Mouse (Mus musculus) olfactory bulb, adult 2 months (tissue): Measurements from ENCODE around the gene Il12rb1.

ENCODE experiments used
- CTCF ChIP-seq: fragments of 200-500 bp; IDR thresholded peaks from 2 replicates; pipeline ENCODE4 v1.5.1; 2012; ENCODE audit warnings: low read depth, mild to moderate bottlenecking, low read length, moderate library complexity; ENCODE audit not compliant: insufficient read depth
- POLR2A ChIP-seq: fragments of 200-500 bp; IDR thresholded peaks from 2 replicates; pipeline ENCODE4 v1.6.1; 2012; ENCODE audit warnings: mild to moderate bottlenecking, low read depth, low read length, moderate library complexity; ENCODE audit not compliant: insufficient read depth

GRCm38 (mm10) chr8:70833520-70833919, 25.3 kb downstream of the Il12rb1 start:
- no peak for TF ChIP-seq CTCF
- no peak for TF ChIP-seq POLR2A
